Mouse (Mus musculus): ENCODE measurements around the gene Fam3b.

- TF ChIP-seq EP300 (optimal IDR thresholded peaks at IDR 0.05) (no peak), CTCF (IDR thresholded peaks at IDR 0.05; ENCODE audit: low read depth) (peak; percentile 30; the same call in 1 of the 2 replicates)
Measured at GRCm38 (mm10) chr16:97536859-97537258, 22.2 kb upstream of the Fam3b start.
